Mouse (Mus musculus) liver, embryonic 14.5 days (tissue): ENCODE data around the gene Scn8a.

ENCODE experiments used
- CTCF ChIP-seq: IDR thresholded peaks from 2 replicates; pipeline ENCODE4 v1.5.1; 2016; ENCODE audit warnings: antibody characterized with exemption, low read depth, control low read depth
- EP300 ChIP-seq: IDR thresholded peaks from 2 replicates; pipeline ENCODE4 v1.6.1; 2016; ENCODE audit warnings: antibody characterized with exemption, low read depth

- TF ChIP-seq CTCF (no peak), EP300 (no peak)
Observed at GRCm38 (mm10) chr15:100829775-100830174, 39.9 kb upstream of the Scn8a start.
